Mouse (Mus musculus) kidney, postnatal 0 days (tissue): ENCODE data around the gene Rnaseh1. TPM values are rescaled to one million over a fixed set of nuclear protein-coding genes. Genes with fewer than 3 reads are reported as not detected.

ENCODE experiments used
- ATAC-seq: fragments of 200-750 bp; cut with Nextera tagmentation; replicated peaks from 2 replicates; pipeline ENCODE4 v1.8.0; 2017; ENCODE audit warnings: low read depth, moderate number of reproducible peaks, moderate TSS enrichment, moderate library complexity; ENCODE audit not compliant: low FRiP score
- DNase-seq: peaks from one replicate; pipeline ENCODE4 v3.0.0-alpha.2; 2016; ENCODE audit warnings: low spot score
- H3K27ac ChIP-seq: fragments of 300-500 bp; sonication (generic); 2 replicates; pipeline ENCODE4 v1.5.1; 2014; ENCODE audit warnings: mild to moderate bottlenecking
- H3K27me3 ChIP-seq: fragments of 300-500 bp; sonication (generic); 2 replicates; pipeline ENCODE4 v1.6.1; 2014; ENCODE audit warnings: low read length, mixed read lengths; ENCODE audit not compliant: insufficient read depth
- H3K36me3 ChIP-seq: fragments of 300-500 bp; sonication (generic); 2 replicates; pipeline ENCODE4 v1.6.1; 2014; ENCODE audit warnings: low read length, mixed read lengths; ENCODE audit not compliant: insufficient read depth
- H3K4me1 ChIP-seq: fragments of 300-500 bp; sonication (generic); replicated peaks from 2 replicates; pipeline ENCODE4 v1.6.1; 2014; ENCODE audit warnings: antibody characterized with exemption, low read length, mixed read lengths; ENCODE audit not compliant: insufficient read depth
- H3K4me2 ChIP-seq: fragments of 300-500 bp; sonication (generic); 2 replicates; pipeline ENCODE4 v1.6.1; 2014; ENCODE audit warnings: mild to moderate bottlenecking, low read length, moderate library complexity, mixed read lengths
- H3K4me3 ChIP-seq: fragments of 300-500 bp; sonication (generic); replicated peaks from 2 replicates; pipeline ENCODE4 v1.5.1; 2014; ENCODE audit warnings: low read depth, low read length
- H3K9ac ChIP-seq: fragments of 300-500 bp; sonication (generic); 2 replicates; pipeline ENCODE4 v1.6.1; 2014; ENCODE audit warnings: low read depth, low read length
- H3K9me3 ChIP-seq: fragments of 300-500 bp; sonication (generic); replicated peaks from 2 replicates; pipeline ENCODE4 v1.6.1; 2016; ENCODE audit warnings: low read length, inconsistent platforms, mixed read lengths
- CTCF ChIP-seq: IDR thresholded peaks from 2 replicates; pipeline ENCODE4 v1.5.1; 2016; ENCODE audit warnings: antibody characterized with exemption, low read depth, mild to moderate bottlenecking, moderate library complexity
- WGBS: fragments of 180-500 bp; shearing (Covaris S2); extraction: QIAGEN DNeasy Blood & Tissue Kit; methylation state at CpG from one replicate; pipeline ENCODE4 v1.1.7; 2014; 5-methylcytosine and 5-hydroxymethylcytosine counted together
- polyA plus RNA-seq: library from polyadenylated mRNA; unstranded; fragments of >200 nt; fragmentation: Nextera tagmentation; extraction: Ambion mirVana; gene quantifications from 2 replicates; pipeline ENCODE4 v1.2.1, GENCODE M21; 2015

Rnaseh1 gene
- polyA plus RNA-seq, 1 experiment from 2014 or later: 23.7 TPM

GRCm38 (mm10) chr12:28675925-28676209 lies 26.5 kb downstream of the Rnaseh1 start:
- DNase-seq: peak; percentile 30
- no peaks in the 10 kb centered on the region for H3K27me3 ChIP-seq
- H3K36me3 ChIP-seq: peaks cover 8% of the 10 kb centered on the region; the same call in 1 of the 2 replicates
- peak overlapping the region; percentile 64 for H3K4me3 ChIP-seq
- peak overlapping the region; percentile 62; the same call in 1 of the 2 replicates for H3K9ac ChIP-seq
- H3K9me3 ChIP-seq: no peaks in the 10 kb centered on the region
- no peak for TF ChIP-seq CTCF
- H3K27ac ChIP-seq: peak overlapping the region; percentile 93
- peak overlapping the region; percentile 66 for H3K4me2 ChIP-seq
- 57% methylated on average over 5 of the region's 5 CpGs for WGBS
- ATAC-seq: no peak
- peaks cover 8% of the 10 kb centered on the region for H3K4me1 ChIP-seq

GRCm38 (mm10) chr12:28684674-28685073 lies 35.3 kb downstream of the Rnaseh1 start:
- Histone ChIP-seq H3K9me3 (no peaks in the 10 kb centered on the region), H3K9ac (no peak overlapping the region), H3K4me3 (no peak overlapping the region), H3K27ac (no peak overlapping the region), H3K27me3 (no peaks in the 10 kb centered on the region), H3K36me3 (peaks cover 3% of the 10 kb centered on the region; the same call in 1 of the 2 replicates), H3K4me2 (no peak overlapping the region), H3K4me1 (no peaks in the 10 kb centered on the region)
- no peak for DNase-seq
- TF ChIP-seq CTCF: no peak
- 86% methylated on average over 1 of the region's 1 CpGs for WGBS
- no peak for ATAC-seq

DNA sequence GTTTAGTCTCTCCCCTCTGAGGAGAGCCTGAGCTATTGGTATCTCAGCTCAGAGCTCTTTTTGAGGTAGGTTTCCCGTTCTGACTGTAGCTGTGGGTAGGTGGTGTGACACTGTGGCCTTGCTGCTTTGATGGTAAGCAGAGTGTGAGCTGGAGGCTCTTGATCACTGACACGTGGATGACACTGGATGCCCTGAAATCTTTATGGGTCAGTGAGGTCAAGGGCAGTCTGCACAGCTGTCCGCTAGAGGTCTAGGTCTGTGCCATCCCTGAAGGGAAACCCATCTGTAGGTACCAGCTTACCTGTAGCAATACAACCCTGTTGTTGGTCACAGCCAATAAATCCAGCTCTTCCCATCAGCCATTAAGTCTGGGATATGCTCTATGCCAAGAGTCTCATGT lies 36.4 kb downstream of the Rnaseh1 start:
- no peak for TF ChIP-seq CTCF
- Histone ChIP-seq H3K27me3 (no peaks in the 10 kb centered on the region), H3K4me2 (no peak overlapping the region), H3K9ac (no peak overlapping the region), H3K27ac (no peak overlapping the region), H3K36me3 (peaks cover 13% of the 10 kb centered on the region), H3K4me1 (no peaks in the 10 kb centered on the region), H3K9me3 (no peaks in the 10 kb centered on the region), H3K4me3 (no peak overlapping the region)
- ATAC-seq: no peak
- 45% methylated on average over 3 of the region's 3 CpGs for WGBS
- no peak for DNase-seq

DNA sequence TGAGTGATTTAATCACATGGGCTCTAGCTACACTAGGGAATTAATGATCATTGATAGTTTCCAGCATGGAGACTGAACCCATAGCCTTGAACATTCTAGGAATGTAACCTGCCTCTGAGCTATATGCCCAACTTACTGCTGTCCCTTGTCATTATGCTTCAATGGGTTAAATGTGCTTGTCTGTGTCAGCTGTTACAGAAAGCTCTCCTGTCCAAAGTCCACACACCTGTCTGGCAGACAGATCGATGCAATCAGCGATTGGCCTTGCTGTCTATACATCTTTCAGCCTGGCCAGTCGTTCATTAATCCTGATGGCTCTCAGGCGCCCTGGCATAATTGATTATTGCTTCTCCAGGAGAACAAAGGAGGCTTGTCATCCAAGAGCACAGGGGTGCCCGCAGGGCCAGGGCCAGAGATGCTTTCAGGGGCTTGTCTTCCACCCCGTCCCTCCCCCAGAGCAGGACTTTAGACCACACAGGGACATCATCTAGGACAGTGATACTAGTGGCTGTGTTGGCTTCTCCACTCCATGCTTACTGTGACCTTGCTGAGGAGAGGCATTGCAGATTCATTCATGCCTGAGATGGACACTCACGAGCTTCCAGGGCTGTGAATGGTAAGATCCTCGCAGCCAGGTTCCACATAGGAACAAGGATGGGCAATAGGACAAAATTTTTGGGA lies 36.9 kb downstream of the Rnaseh1 start:
- 61% methylated on average over 8 of the region's 8 CpGs for WGBS

GRCm38 (mm10) chr12:28688996-28689395 lies 39.6 kb downstream of the Rnaseh1 start:
- Histone ChIP-seq H3K4me2 (no peak overlapping the region), H3K9ac (no peak overlapping the region), H3K4me1 (no peaks in the 10 kb centered on the region), H3K27ac (no peak overlapping the region), H3K9me3 (no peaks in the 10 kb centered on the region), H3K36me3 (peaks cover 30% of the 10 kb centered on the region), H3K4me3 (no peak overlapping the region), H3K27me3 (no peaks in the 10 kb centered on the region)
- 87% methylated on average over 6 of the region's 6 CpGs for WGBS
- ATAC-seq (no peak), DNase-seq (no peak)
- no peak for TF ChIP-seq CTCF

More for the DNA sequence above, 36.9 kb downstream of the Rnaseh1 start:
- H3K9me3 ChIP-seq: no peaks in the 10 kb centered on the region
- H3K4me1 ChIP-seq: no peaks in the 10 kb centered on the region
- DNase-seq (no peak), ATAC-seq (no peak)
- H3K36me3 ChIP-seq: peaks cover 18% of the 10 kb centered on the region; the same call in 1 of the 2 replicates
- H3K27ac ChIP-seq: no peak overlapping the region
- H3K4me2 ChIP-seq: no peak overlapping the region
- no peak overlapping the region for H3K4me3 ChIP-seq
- no peak overlapping the region for H3K9ac ChIP-seq
- H3K27me3 ChIP-seq: no peaks in the 10 kb centered on the region
- TF ChIP-seq CTCF: no peak

DNA sequence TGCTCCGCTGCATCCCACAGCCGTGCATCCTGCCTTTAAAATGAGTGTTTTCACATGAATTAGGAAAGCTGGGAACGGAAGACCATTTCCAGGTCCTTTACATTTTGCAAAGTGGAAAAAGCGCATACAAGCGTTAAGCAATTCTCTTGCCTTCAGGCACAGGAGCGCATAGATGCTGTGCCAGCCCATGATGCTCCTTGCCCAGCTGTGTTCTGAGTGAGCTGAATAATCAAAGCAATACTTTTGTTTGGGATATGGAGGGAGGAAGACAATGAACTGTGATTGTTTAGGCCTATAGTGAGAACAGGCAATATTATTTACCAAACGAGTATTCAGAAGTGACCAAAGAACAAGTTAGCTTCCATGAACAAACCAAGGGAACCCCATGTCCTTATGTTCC lies 41.3 kb downstream of the Rnaseh1 start:
- no peaks in the 10 kb centered on the region for H3K4me1 ChIP-seq
- H3K9ac ChIP-seq: no peak overlapping the region
- H3K27ac ChIP-seq: no peak overlapping the region
- H3K4me3 ChIP-seq: no peak overlapping the region
- no peak overlapping the region for H3K4me2 ChIP-seq
- DNase-seq (no peak), ATAC-seq (no peak)
- TF ChIP-seq CTCF: no peak
- peaks cover 34% of the 10 kb centered on the region for H3K36me3 ChIP-seq
- no peaks in the 10 kb centered on the region for H3K27me3 ChIP-seq
- no peaks in the 10 kb centered on the region for H3K9me3 ChIP-seq
- 95% methylated on average over 7 of the region's 7 CpGs for WGBS

DNA sequence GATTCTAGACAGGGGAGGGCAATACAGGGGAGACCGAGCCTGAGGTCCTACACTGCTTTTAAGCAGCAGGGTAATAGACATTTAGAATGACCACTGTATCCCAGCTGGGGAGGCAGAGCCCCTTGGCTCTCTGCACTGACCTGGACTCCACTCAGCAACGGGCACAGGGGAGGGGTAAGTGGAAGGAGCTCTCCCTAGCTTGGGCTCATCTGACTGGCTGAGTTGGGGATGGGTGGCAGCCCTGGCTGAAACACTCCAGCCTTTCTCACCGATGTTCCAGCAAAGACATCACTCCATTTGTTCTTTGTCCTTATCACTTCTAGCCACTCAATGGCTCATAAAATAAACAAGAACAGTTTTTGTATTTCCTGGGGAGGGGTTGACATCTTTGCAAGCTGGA lies 44.3 kb downstream of the Rnaseh1 start:
- no peaks in the 10 kb centered on the region for H3K27me3 ChIP-seq
- H3K27ac ChIP-seq: no peak overlapping the region
- H3K4me1 ChIP-seq: no peaks in the 10 kb centered on the region
- H3K4me3 ChIP-seq: no peak overlapping the region
- no peak for ATAC-seq
- no peaks in the 10 kb centered on the region for H3K9me3 ChIP-seq
- no peak overlapping the region for H3K9ac ChIP-seq
- no peak for TF ChIP-seq CTCF
- no peak overlapping the region for H3K4me2 ChIP-seq
- WGBS: 64% methylated on average over 3 of the region's 3 CpGs
- DNase-seq: no peak
- peaks cover 45% of the 10 kb centered on the region for H3K36me3 ChIP-seq
